Mouse (Mus musculus) layer of hippocampus, adult 9-11 months (tissue): ENCODE measurements at regions not wholly inside any gene's neighbourhood (a gene's known extent, or its start where the extent isn't known, plus 50 kb on each side); places are given as distances from the start of the nearest gene placed in this dataset.
A peak's percentile ranks its signal among the peaks of the same experiment; 100 is the strongest.

Experiments
- DNase-seq: peaks from one replicate; pipeline ENCODE4 v3.0.0; 2022

- DNase-seq = no peak
These were observed 88.2 kb upstream of the Ctbp2 start for GRCm38 (mm10) chr7:133212328-133212727.

- no peak for DNase-seq
These were observed 81.5 kb upstream of the Ctbp2 start for GRCm38 (mm10) chr7:133205704-133206103.

GRCm38 (mm10) chr7:133204485-133204884 is 80.3 kb upstream of the Ctbp2 start:
- DNase-seq = no peak

GRCm38 (mm10) chr7:133203933-133204332 is 79.8 kb upstream of the Ctbp2 start:
- no peak for DNase-seq

- no peak for DNase-seq
These were observed 78.1 kb upstream of the Ctbp2 start for GRCm38 (mm10) chr7:133202092-133202880.

- DNase-seq = no peak
These were observed 74.9 kb upstream of the Ctbp2 start for GRCm38 (mm10) chr7:133199046-133199445.

- DNase-seq = no peak
These were observed 65.8 kb upstream of the Ctbp2 start for GRCm38 (mm10) chr7:133189880-133190462.

- DNase-seq = peak; percentile 25
These were observed 61.9 kb upstream of the Ctbp2 start for GRCm38 (mm10) chr7:133185931-133186601.

GRCm38 (mm10) chr7:133184905-133185594 is 60.9 kb upstream of the Ctbp2 start:
- DNase-seq = no peak

GRCm38 (mm10) chr7:133181388-133181787 is 57.2 kb upstream of the Ctbp2 start:
- DNase-seq = no peak

- no peak for DNase-seq
These were observed 53.0 kb upstream of the Ctbp2 start for GRCm38 (mm10) chr7:133177179-133177575.

- no peak for DNase-seq
These were observed 52.4 kb upstream of the Ctbp2 start for GRCm38 (mm10) chr7:133176256-133177178.
